Mouse (Mus musculus): ENCODE data around the gene Fgd2. TPM values are rescaled to one million over a fixed set of nuclear protein-coding genes. Genes with fewer than 3 reads are reported as not detected.

Fgd2 gene
- polyA plus RNA-seq, 1 experiment from 2014 or later = 3.8 TPM

DNA sequence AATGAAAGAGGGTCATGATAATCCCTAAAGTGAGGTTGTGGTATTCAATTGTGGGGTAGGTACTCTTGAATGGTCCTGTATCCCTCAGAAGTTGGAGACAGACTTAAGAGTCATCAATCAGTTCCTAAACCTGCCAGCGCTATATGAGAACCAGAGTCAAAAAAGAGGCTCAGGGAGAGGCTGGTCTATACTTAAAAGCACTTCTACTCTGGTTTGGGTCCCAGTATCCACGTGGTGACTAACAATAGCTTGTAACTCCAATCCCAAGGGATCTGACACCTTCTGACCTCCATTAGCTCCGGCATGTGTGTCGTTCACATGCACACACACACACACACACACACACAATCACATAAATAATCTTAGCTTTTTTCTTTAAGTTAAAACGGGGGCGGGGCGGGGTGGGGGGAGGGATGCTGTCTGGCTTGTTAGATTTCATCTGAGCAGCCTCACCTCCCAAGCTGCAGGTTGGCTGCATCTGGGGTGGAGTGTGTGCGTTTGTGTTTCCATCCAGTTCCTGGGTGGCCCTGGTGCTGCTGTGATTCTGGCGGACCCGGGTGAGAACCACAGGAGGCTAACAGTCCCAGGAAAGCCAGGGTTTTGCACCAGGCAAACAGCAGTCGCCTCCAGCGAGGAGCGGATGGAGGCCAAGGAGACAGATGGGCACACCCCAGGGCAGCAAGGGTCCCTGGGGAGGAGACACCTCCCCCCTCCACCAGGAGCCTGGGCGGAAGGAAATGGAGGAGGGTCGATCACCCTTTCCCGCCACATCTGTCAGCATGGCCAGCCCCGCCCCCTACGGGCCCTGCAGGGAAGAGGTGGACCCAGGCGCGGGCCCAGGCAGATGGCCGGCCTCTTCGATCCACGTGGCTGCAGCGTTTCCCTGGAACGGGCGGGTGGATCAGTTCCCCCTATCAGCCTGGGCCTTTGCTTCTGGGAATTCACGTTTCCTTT is 37.0 kb downstream of the Fgd2 start:
- 2% methylated on average over 27 of the region's 27 CpGs for WGBS

GRCm38 (mm10) chr17:29398434-29399026 is 37.8 kb downstream of the Fgd2 start:
- peaks cover 22% of the 10 kb centered on the region for H3K4me1 ChIP-seq (replicated peaks; ENCODE audit: control insufficient read depth, insufficient read depth, low read length)
- peak overlapping the region; percentile 44; the same call in 1 of the 2 replicates for H3K9ac ChIP-seq
- no peak overlapping the region for H3K27ac ChIP-seq
- no peak for ATAC-seq (ENCODE audit: low FRiP score)
- H3K9me3 ChIP-seq (ENCODE audit: control insufficient read depth, low read length) = no peaks in the 10 kb centered on the region
- peak overlapping the region; percentile 24 for H3K4me3 ChIP-seq (replicated peaks; ENCODE audit: low read length)
- peak overlapping the region; percentile 55 for H3K4me2 ChIP-seq (replicated peaks)
- WGBS = 10% methylated on average over 17 of the region's 17 CpGs
- no peaks in the 10 kb centered on the region for H3K27me3 ChIP-seq (ENCODE audit: control insufficient read depth, insufficient read depth, low read length)
- DNase-seq (ENCODE audit: low spot score) = no peak
- no peaks in the 10 kb centered on the region for H3K36me3 ChIP-seq (replicated peaks; ENCODE audit: control insufficient read depth, insufficient read depth)

More for the DNA sequence above, 37.0 kb downstream of the Fgd2 start:
- peak overlapping the region; percentile 44; the same call in 1 of the 2 replicates for H3K9ac ChIP-seq
- no peaks in the 10 kb centered on the region for H3K27me3 ChIP-seq (ENCODE audit: control insufficient read depth, insufficient read depth, low read length)
- H3K9me3 ChIP-seq (ENCODE audit: control insufficient read depth, low read length) = no peaks in the 10 kb centered on the region
- ATAC-seq (ENCODE audit: low FRiP score) = peak; percentile 59; the same call in 1 of the 2 replicates
- H3K36me3 ChIP-seq (replicated peaks; ENCODE audit: control insufficient read depth, insufficient read depth) = no peaks in the 10 kb centered on the region
- DNase-seq (ENCODE audit: low spot score) = peak; percentile 58
- peaks cover 22% of the 10 kb centered on the region for H3K4me1 ChIP-seq (replicated peaks; ENCODE audit: control insufficient read depth, insufficient read depth, low read length)
- H3K27ac ChIP-seq = no peak overlapping the region
- peak overlapping the region; percentile 55 for H3K4me2 ChIP-seq (replicated peaks)
- H3K4me3 ChIP-seq (replicated peaks; ENCODE audit: low read length) = peak overlapping the region; percentile 24

GRCm38 (mm10) chr17:29399241-29399910 is 38.7 kb downstream of the Fgd2 start:
- DNase-seq (ENCODE audit: low spot score) (no peak), ATAC-seq (ENCODE audit: low FRiP score) (no peak)
- Histone ChIP-seq H3K36me3 (replicated peaks; ENCODE audit: control insufficient read depth, insufficient read depth) (no peaks in the 10 kb centered on the region), H3K4me2 (replicated peaks) (no peak overlapping the region), H3K9me3 (ENCODE audit: control insufficient read depth, low read length) (no peaks in the 10 kb centered on the region), H3K27ac (no peak overlapping the region), H3K9ac (no peak overlapping the region), H3K4me1 (replicated peaks; ENCODE audit: control insufficient read depth, insufficient read depth, low read length) (peaks cover 22% of the 10 kb centered on the region), H3K27me3 (ENCODE audit: control insufficient read depth, insufficient read depth, low read length) (no peaks in the 10 kb centered on the region), H3K4me3 (replicated peaks; ENCODE audit: low read length) (no peak overlapping the region)
- 44% methylated on average over 14 of the region's 14 CpGs for WGBS

GRCm38 (mm10) chr17:29400044-29400443 is 39.3 kb downstream of the Fgd2 start:
- 66% methylated on average over 5 of the region's 5 CpGs for WGBS

GRCm38 (mm10) chr17:29401741-29402268 is 41.1 kb downstream of the Fgd2 start:
- H3K36me3 ChIP-seq (replicated peaks; ENCODE audit: control insufficient read depth, insufficient read depth) = no peaks in the 10 kb centered on the region
- H3K27me3 ChIP-seq (ENCODE audit: control insufficient read depth, insufficient read depth, low read length) = no peaks in the 10 kb centered on the region
- no peak overlapping the region for H3K27ac ChIP-seq
- ATAC-seq (ENCODE audit: low FRiP score) = no peak
- no peak for DNase-seq (ENCODE audit: low spot score)
- H3K4me2 ChIP-seq (replicated peaks) = no peak overlapping the region
- H3K4me1 ChIP-seq (replicated peaks; ENCODE audit: control insufficient read depth, insufficient read depth, low read length) = peaks cover 22% of the 10 kb centered on the region
- no peak overlapping the region for H3K9ac ChIP-seq
- no peaks in the 10 kb centered on the region for H3K9me3 ChIP-seq (ENCODE audit: control insufficient read depth, low read length)
- WGBS = 69% methylated on average over 15 of the region's 15 CpGs
- H3K4me3 ChIP-seq (replicated peaks; ENCODE audit: low read length) = no peak overlapping the region

More at GRCm38 (mm10) chr17:29400044-29400443, 39.3 kb downstream of the Fgd2 start:
- DNase-seq (ENCODE audit: low spot score) = no peak
- Histone ChIP-seq H3K9ac (no peak overlapping the region), H3K4me3 (replicated peaks; ENCODE audit: low read length) (no peak overlapping the region), H3K36me3 (replicated peaks; ENCODE audit: control insufficient read depth, insufficient read depth) (no peaks in the 10 kb centered on the region), H3K4me2 (replicated peaks) (no peak overlapping the region), H3K27me3 (ENCODE audit: control insufficient read depth, insufficient read depth, low read length) (no peaks in the 10 kb centered on the region), H3K4me1 (replicated peaks; ENCODE audit: control insufficient read depth, insufficient read depth, low read length) (peaks cover 22% of the 10 kb centered on the region), H3K27ac (no peak overlapping the region), H3K9me3 (ENCODE audit: control insufficient read depth, low read length) (no peaks in the 10 kb centered on the region)
- ATAC-seq (ENCODE audit: low FRiP score) = no peak

- peaks cover 9% of the 10 kb centered on the region for H3K4me1 ChIP-seq (replicated peaks; ENCODE audit: control insufficient read depth, insufficient read depth, low read length)
- no peaks in the 10 kb centered on the region for H3K27me3 ChIP-seq (ENCODE audit: control insufficient read depth, insufficient read depth, low read length)
- no peak overlapping the region for H3K4me2 ChIP-seq (replicated peaks)
- no peaks in the 10 kb centered on the region for H3K9me3 ChIP-seq (ENCODE audit: control insufficient read depth, low read length)
- no peak overlapping the region for H3K27ac ChIP-seq
- no peak overlapping the region for H3K4me3 ChIP-seq (replicated peaks; ENCODE audit: low read length)
- 74% methylated on average over 1 of the region's 1 CpGs for WGBS
- no peak overlapping the region for H3K9ac ChIP-seq
- ATAC-seq (ENCODE audit: low FRiP score) = no peak
- DNase-seq (ENCODE audit: low spot score) = no peak
- no peaks in the 10 kb centered on the region for H3K36me3 ChIP-seq (replicated peaks; ENCODE audit: control insufficient read depth, insufficient read depth)
These were observed 42.5 kb downstream of the Fgd2 start for GRCm38 (mm10) chr17:29403179-29403578.

GRCm38 (mm10) chr17:29405501-29405900 is 44.8 kb downstream of the Fgd2 start:
- WGBS = 40% methylated on average over 13 of the region's 13 CpGs
- Histone ChIP-seq H3K4me3 (replicated peaks; ENCODE audit: low read length) (no peak overlapping the region), H3K4me2 (replicated peaks) (no peak overlapping the region), H3K36me3 (replicated peaks; ENCODE audit: control insufficient read depth, insufficient read depth) (no peaks in the 10 kb centered on the region), H3K27ac (no peak overlapping the region), H3K4me1 (replicated peaks; ENCODE audit: control insufficient read depth, insufficient read depth, low read length) (no peaks in the 10 kb centered on the region), H3K27me3 (ENCODE audit: control insufficient read depth, insufficient read depth, low read length) (no peaks in the 10 kb centered on the region), H3K9me3 (ENCODE audit: control insufficient read depth, low read length) (no peaks in the 10 kb centered on the region), H3K9ac (no peak overlapping the region)
- DNase-seq (ENCODE audit: low spot score) (no peak), ATAC-seq (ENCODE audit: low FRiP score) (no peak)

DNA sequence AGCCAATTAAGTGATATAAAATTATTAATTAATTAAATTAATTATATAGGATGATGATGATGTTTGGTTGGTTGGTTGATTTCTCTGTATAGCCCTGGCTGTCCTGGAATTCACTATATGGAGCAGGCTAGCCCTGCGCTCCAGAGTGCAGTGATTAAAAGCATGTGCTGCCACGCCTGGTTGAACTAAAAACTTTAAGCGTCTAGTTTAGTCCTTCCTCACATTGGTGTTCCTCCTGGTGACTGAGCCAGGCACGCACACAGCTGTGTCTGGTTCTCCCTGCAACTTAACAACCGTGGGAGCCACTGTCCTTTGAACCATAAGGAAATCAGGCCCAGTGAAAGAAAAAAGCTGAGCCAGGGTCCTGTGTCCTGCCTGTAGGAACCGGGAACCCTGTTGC is 45.4 kb downstream of the Fgd2 start:
- no peak overlapping the region for H3K4me3 ChIP-seq (replicated peaks; ENCODE audit: low read length)
- H3K4me2 ChIP-seq (replicated peaks) = no peak overlapping the region
- H3K9me3 ChIP-seq (ENCODE audit: control insufficient read depth, low read length) = no peaks in the 10 kb centered on the region
- no peak overlapping the region for H3K27ac ChIP-seq
- H3K27me3 ChIP-seq (ENCODE audit: control insufficient read depth, insufficient read depth, low read length) = no peaks in the 10 kb centered on the region
- ATAC-seq (ENCODE audit: low FRiP score) (no peak), DNase-seq (ENCODE audit: low spot score) (no peak)
- H3K4me1 ChIP-seq (replicated peaks; ENCODE audit: control insufficient read depth, insufficient read depth, low read length) = no peaks in the 10 kb centered on the region
- WGBS = 45% methylated on average over 6 of the region's 6 CpGs
- no peak overlapping the region for H3K9ac ChIP-seq
- H3K36me3 ChIP-seq (replicated peaks; ENCODE audit: control insufficient read depth, insufficient read depth) = no peaks in the 10 kb centered on the region

GRCm38 (mm10) chr17:29407405-29407804 is 46.7 kb downstream of the Fgd2 start:
- Histone ChIP-seq H3K27me3 (ENCODE audit: control insufficient read depth, insufficient read depth, low read length) (no peaks in the 10 kb centered on the region), H3K4me2 (replicated peaks) (no peak overlapping the region), H3K4me1 (replicated peaks; ENCODE audit: control insufficient read depth, insufficient read depth, low read length) (no peaks in the 10 kb centered on the region), H3K9ac (no peak overlapping the region), H3K27ac (no peak overlapping the region), H3K4me3 (replicated peaks; ENCODE audit: low read length) (no peak overlapping the region), H3K36me3 (replicated peaks; ENCODE audit: control insufficient read depth, insufficient read depth) (no peaks in the 10 kb centered on the region), H3K9me3 (ENCODE audit: control insufficient read depth, low read length) (no peaks in the 10 kb centered on the region)
- DNase-seq (ENCODE audit: low spot score) (no peak), ATAC-seq (ENCODE audit: low FRiP score) (no peak)
- 86% methylated on average over 5 of the region's 5 CpGs for WGBS
